Mouse (Mus musculus) kidney, embryonic 14.5 days (tissue): ENCODE data around the gene Lrrc32. TPM values are rescaled to one million over a fixed set of nuclear protein-coding genes. Genes with fewer than 3 reads are reported as not detected.
A peak's percentile ranks its signal among the peaks of the same experiment; 100 is the strongest.

Source experiments
- ATAC-seq: fragments of 200-750 bp; cut with Nextera tagmentation; 2 replicates; pipeline ENCODE4 v1.8.0; 2017; ENCODE audit warnings: moderate number of reproducible peaks, mild to moderate bottlenecking, moderate TSS enrichment, moderate library complexity; ENCODE audit not compliant: low FRiP score, low TSS enrichment
- H3K27ac ChIP-seq: fragments of 300-500 bp; sonication (generic); 2 replicates; pipeline ENCODE4 v1.5.1; 2014; ENCODE audit warnings: low read depth, mild to moderate bottlenecking, low read length, moderate library complexity, mixed read lengths
- H3K27me3 ChIP-seq: fragments of 300-500 bp; sonication (generic); 2 replicates; pipeline ENCODE4 v1.6.1; 2014; ENCODE audit warnings: mild to moderate bottlenecking, low read length; ENCODE audit not compliant: control insufficient read depth, insufficient read depth
- H3K36me3 ChIP-seq: fragments of 300-500 bp; sonication (generic); 2 replicates; pipeline ENCODE4 v1.6.1; 2014; ENCODE audit warnings: low read length, mixed read lengths; ENCODE audit not compliant: control insufficient read depth, insufficient read depth
- H3K4me1 ChIP-seq: fragments of 300-500 bp; sonication (generic); 2 replicates; pipeline ENCODE4 v1.6.1; 2014; ENCODE audit warnings: low read length, mixed read lengths; ENCODE audit not compliant: control insufficient read depth, insufficient read depth
- H3K4me2 ChIP-seq: fragments of 300-500 bp; sonication (generic); replicated peaks from 2 replicates; pipeline ENCODE4 v1.6.1; 2014; ENCODE audit warnings: low read depth, mild to moderate bottlenecking, low read length
- H3K4me3 ChIP-seq: fragments of 300-500 bp; sonication (generic); 2 replicates; pipeline ENCODE4 v1.5.1; 2014; ENCODE audit warnings: mild to moderate bottlenecking, low read length
- H3K9ac ChIP-seq: fragments of 300-500 bp; sonication (generic); 2 replicates; pipeline ENCODE4 v1.6.1; 2014; ENCODE audit warnings: low read depth, mild to moderate bottlenecking, low read length, moderate library complexity
- H3K9me3 ChIP-seq: fragments of 300-500 bp; sonication (generic); 2 replicates; pipeline ENCODE4 v1.6.1; 2016; ENCODE audit warnings: low read length; ENCODE audit not compliant: control insufficient read depth
- WGBS: fragments of 180-500 bp; shearing (Covaris S2); extraction: QIAGEN DNeasy Blood & Tissue Kit; methylation state at CpG from one replicate; pipeline ENCODE4 v1.1.7; 2014; 5-methylcytosine and 5-hydroxymethylcytosine counted together
- polyA plus RNA-seq: library from polyadenylated mRNA; unstranded; fragments of >200 nt; fragmentation: Nextera tagmentation; extraction: Ambion mirVana; gene quantifications from 2 replicates; pipeline ENCODE4 v1.2.1, GENCODE M21; 2014

The Lrrc32 gene
- polyA plus RNA-seq, result 9.5 and 13.7 TPM in 2 replicates

GRCm38 (mm10) chr7:98489131-98489530 is at the start of gene Lrrc32:
Gene Lrrc32, plus strand, starts transcription at chr7:98489283.
- H3K27ac ChIP-seq, result no peak within 1 kb of the TSS; the same call in 1 of the 2 replicates
- peak within 1 kb of the TSS; percentile 86 for H3K4me2 ChIP-seq
- 59% methylated on average over 6 of the region's 6 CpGs for WGBS

GRCm38 (mm10) chr7:98439956-98440466 is 49.1 kb upstream of the Lrrc32 start, which contains the start of gene Gucy2d:
Gene Gucy2d, plus strand, starts transcription at chr7:98440416.
- no peak for ATAC-seq
- Histone ChIP-seq H3K4me1 (no peaks in the 10 kb centered on the region), H3K27ac (no peak within 1 kb of the TSS), H3K9ac (no peak within 1 kb of the TSS), H3K36me3 (no peaks in the 10 kb centered on the region), H3K4me2 (no peak within 1 kb of the TSS), H3K9me3 (no peaks in the 10 kb centered on the region), H3K27me3 (no peaks in the 10 kb centered on the region), H3K4me3 (no peak within 1 kb of the TSS)
- WGBS, result 55% methylated on average over 10 of the region's 10 CpGs

More at GRCm38 (mm10) chr7:98489131-98489530, at the start of gene Lrrc32:
- Histone ChIP-seq H3K9me3 (no peaks in the 10 kb centered on the region), H3K9ac (peak within 1 kb of the TSS; percentile 62), H3K4me3 (peak within 1 kb of the TSS; percentile 43), H3K27me3 (no peaks in the 10 kb centered on the region), H3K4me1 (peaks cover 31% of the 10 kb centered on the region), H3K36me3 (no peaks in the 10 kb centered on the region)
- no peak; the same call in 1 of the 2 replicates for ATAC-seq

GRCm38 (mm10) chr7:98446873-98447272 is 42.2 kb upstream of the Lrrc32 start:
- no peaks in the 10 kb centered on the region for H3K9me3 ChIP-seq
- H3K4me1 ChIP-seq, result no peaks in the 10 kb centered on the region
- no peaks in the 10 kb centered on the region for H3K36me3 ChIP-seq
- H3K9ac ChIP-seq, result no peak overlapping the region
- WGBS, result 82% methylated on average over 3 of the region's 3 CpGs
- no peak for ATAC-seq
- H3K4me3 ChIP-seq, result no peak overlapping the region
- no peaks in the 10 kb centered on the region for H3K27me3 ChIP-seq
- no peak overlapping the region for H3K4me2 ChIP-seq
- no peak overlapping the region for H3K27ac ChIP-seq

GRCm38 (mm10) chr7:98447585-98448308 is 41.3 kb upstream of the Lrrc32 start:
- 63% methylated on average over 11 of the region's 11 CpGs for WGBS
- H3K9me3 ChIP-seq, result no peaks in the 10 kb centered on the region
- no peak overlapping the region for H3K4me3 ChIP-seq
- no peak overlapping the region for H3K27ac ChIP-seq
- no peak overlapping the region for H3K4me2 ChIP-seq
- H3K27me3 ChIP-seq, result no peaks in the 10 kb centered on the region
- H3K4me1 ChIP-seq, result no peaks in the 10 kb centered on the region
- no peaks in the 10 kb centered on the region for H3K36me3 ChIP-seq
- ATAC-seq, result no peak
- H3K9ac ChIP-seq, result no peak overlapping the region

GRCm38 (mm10) chr7:98448309-98448630 is 40.8 kb upstream of the Lrrc32 start:
- no peak overlapping the region for H3K4me3 ChIP-seq
- no peak for ATAC-seq
- H3K9ac ChIP-seq, result no peak overlapping the region
- H3K9me3 ChIP-seq, result no peaks in the 10 kb centered on the region
- no peak overlapping the region for H3K4me2 ChIP-seq
- H3K36me3 ChIP-seq, result no peaks in the 10 kb centered on the region
- no peaks in the 10 kb centered on the region for H3K27me3 ChIP-seq
- no peaks in the 10 kb centered on the region for H3K4me1 ChIP-seq
- 89% methylated on average over 5 of the region's 5 CpGs for WGBS
- H3K27ac ChIP-seq, result no peak overlapping the region

- 81% methylated on average over 9 of the region's 9 CpGs for WGBS
These were observed 39.4 kb upstream of the Lrrc32 start for GRCm38 (mm10) chr7:98449696-98450095.

GRCm38 (mm10) chr7:98454397-98455120 is 34.5 kb upstream of the Lrrc32 start:
- no peak overlapping the region for H3K27ac ChIP-seq
- no peak overlapping the region for H3K9ac ChIP-seq
- no peaks in the 10 kb centered on the region for H3K27me3 ChIP-seq
- H3K36me3 ChIP-seq, result no peaks in the 10 kb centered on the region
- H3K4me2 ChIP-seq, result no peak overlapping the region
- 44% methylated on average over 10 of the region's 10 CpGs for WGBS
- H3K4me1 ChIP-seq, result no peaks in the 10 kb centered on the region
- H3K9me3 ChIP-seq, result no peaks in the 10 kb centered on the region
- 0 out of 2 replicates have a peak, but pooled peaks have one; percentile 41 for ATAC-seq
- no peak overlapping the region for H3K4me3 ChIP-seq

More at GRCm38 (mm10) chr7:98449696-98450095, 39.4 kb upstream of the Lrrc32 start:
- no peaks in the 10 kb centered on the region for H3K9me3 ChIP-seq
- no peaks in the 10 kb centered on the region for H3K36me3 ChIP-seq
- no peak overlapping the region for H3K4me2 ChIP-seq
- no peak overlapping the region for H3K4me3 ChIP-seq
- H3K27me3 ChIP-seq, result no peaks in the 10 kb centered on the region
- H3K27ac ChIP-seq, result no peak overlapping the region
- H3K9ac ChIP-seq, result no peak overlapping the region
- no peak for ATAC-seq
- H3K4me1 ChIP-seq, result no peaks in the 10 kb centered on the region

- Histone ChIP-seq H3K4me2 (no peak overlapping the region), H3K27ac (no peak overlapping the region), H3K27me3 (no peaks in the 10 kb centered on the region), H3K9ac (no peak overlapping the region), H3K36me3 (no peaks in the 10 kb centered on the region), H3K4me1 (no peaks in the 10 kb centered on the region), H3K4me3 (no peak overlapping the region), H3K9me3 (no peaks in the 10 kb centered on the region)
- WGBS, result 37% methylated on average over 7 of the region's 7 CpGs
- ATAC-seq, result no peak
These were observed 28.8 kb upstream of the Lrrc32 start for GRCm38 (mm10) chr7:98460319-98460718.

GRCm38 (mm10) chr7:98469089-98469488 is 20.0 kb upstream of the Lrrc32 start:
- no peaks in the 10 kb centered on the region for H3K36me3 ChIP-seq
- H3K9me3 ChIP-seq, result no peaks in the 10 kb centered on the region
- no peak for ATAC-seq
- no peaks in the 10 kb centered on the region for H3K4me1 ChIP-seq
- H3K4me3 ChIP-seq, result no peak overlapping the region
- 77% methylated on average over 3 of the region's 3 CpGs for WGBS
- H3K27me3 ChIP-seq, result no peaks in the 10 kb centered on the region
- H3K4me2 ChIP-seq, result no peak overlapping the region
- no peak overlapping the region for H3K27ac ChIP-seq
- no peak overlapping the region for H3K9ac ChIP-seq
